Mouse (Mus musculus): ENCODE measurements around the gene Rbmx. TPM values are rescaled to one million over a fixed set of nuclear protein-coding genes. Genes with fewer than 3 reads are reported as not detected.

Gene Rbmx
- 1.7 and 3.4 TPM in 2 replicates for polyA plus RNA-seq (2012; rRNA removed)

DNA sequence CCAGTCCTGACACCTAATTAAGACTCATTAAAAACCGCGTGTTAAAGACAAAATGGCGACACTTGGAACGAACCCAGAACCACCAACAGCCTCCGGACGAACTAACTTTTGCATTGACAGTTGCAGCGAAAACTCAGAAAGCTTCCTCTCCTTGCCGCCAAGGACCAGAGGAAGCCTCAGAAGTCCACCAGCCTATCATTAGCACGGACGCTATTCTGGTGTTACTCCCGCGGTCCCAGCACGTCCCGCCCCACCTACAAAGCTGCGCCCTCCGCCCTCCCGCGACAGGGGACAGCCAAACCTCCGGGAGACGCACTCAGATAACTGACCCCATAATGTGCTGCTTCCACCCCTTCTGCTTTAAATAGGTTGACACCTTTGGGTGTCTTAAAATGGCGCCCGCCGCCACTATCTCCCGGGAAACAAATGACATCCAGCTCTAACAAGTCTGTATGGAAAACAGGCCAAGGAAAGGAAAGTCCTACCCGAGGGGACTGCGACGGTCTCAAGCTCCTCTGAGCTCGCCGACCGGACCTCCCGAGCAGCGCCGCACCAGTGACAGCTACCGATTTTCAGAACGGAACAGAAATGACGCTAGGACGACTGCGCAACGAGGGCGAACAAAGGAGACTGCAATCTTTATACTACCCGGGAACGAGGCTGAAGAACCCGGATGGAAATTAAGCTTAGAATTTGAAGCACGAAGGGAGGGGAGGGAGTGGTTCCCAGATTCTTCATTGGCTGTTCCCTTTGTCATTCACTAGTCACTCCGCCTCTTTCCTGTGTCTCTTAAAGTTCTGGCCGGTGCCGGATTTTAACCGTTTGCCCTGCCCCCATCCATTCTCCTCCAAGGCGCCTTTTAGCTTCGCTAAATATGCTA, at the start of gene Rbmx:
Rbmx (minus strand) TSS at position 670 of the 880 bp plus-strand sequence.
- 11% methylated on average over 50 of the region's 50 CpGs for WGBS
- H3K36me3 ChIP-seq (ENCODE audit: control insufficient read depth, insufficient read depth, low read length), result peaks cover 16% of the 10 kb centered on the region

DNA sequence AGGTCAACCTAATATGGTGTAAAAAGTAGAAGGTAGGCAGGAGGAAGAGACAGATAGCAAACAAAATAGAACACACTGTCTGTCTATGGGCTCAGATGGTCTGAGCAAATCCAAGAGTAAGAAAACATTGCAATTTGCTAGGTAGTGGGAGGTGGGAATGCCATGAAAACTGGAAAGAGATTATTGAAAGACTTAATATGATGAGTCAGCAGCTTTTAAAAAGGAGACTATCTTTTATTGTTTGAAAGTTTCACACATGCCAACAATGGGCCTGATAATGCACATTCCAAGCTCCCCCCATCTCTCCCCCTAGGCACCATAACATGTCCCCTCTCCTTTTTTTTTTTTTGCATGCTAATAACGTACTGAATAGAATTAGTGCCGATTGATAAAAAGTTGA, 41.1 kb upstream of the Rbmx start:
- no peak overlapping the region for H3K4me3 ChIP-seq (ENCODE audit: low read depth, low read length)
- H3K27ac ChIP-seq (ENCODE audit: insufficient read depth, low read depth, low read length), result no peak overlapping the region
- H3K36me3 ChIP-seq (ENCODE audit: control insufficient read depth, insufficient read depth, low read length), result no peaks in the 10 kb centered on the region
- H3K4me1 ChIP-seq (ENCODE audit: control insufficient read depth, insufficient read depth, insufficient read length, low read length), result no peaks in the 10 kb centered on the region
- H3K27me3 ChIP-seq (ENCODE audit: control insufficient read depth, insufficient read depth, low read length), result no peaks in the 10 kb centered on the region
- TF ChIP-seq POLR2A (IDR thresholded peaks at IDR 0.05; ENCODE audit: low read depth, low read length) (no peak), CTCF (IDR thresholded peaks at IDR 0.05; ENCODE audit: extremely low read depth, insufficient read length, insufficient replicate concordance, low read depth, low read length) (no peak)
- 92% methylated on average over 2 of the region's 2 CpGs for WGBS

More for the DNA sequence above, at the start of gene Rbmx:
- no peaks in the 10 kb centered on the region for H3K4me1 ChIP-seq (ENCODE audit: control insufficient read depth, insufficient read depth, insufficient read length, low read length)
- no peak for TF ChIP-seq CTCF (IDR thresholded peaks at IDR 0.05; ENCODE audit: extremely low read depth, insufficient read length, insufficient replicate concordance, low read depth, low read length)
- TF ChIP-seq POLR2A (IDR thresholded peaks at IDR 0.05; ENCODE audit: low read depth, low read length), result peak; percentile 58; the same call in 1 of the 2 replicates
- H3K27me3 ChIP-seq (ENCODE audit: control insufficient read depth, insufficient read depth, low read length), result no peaks in the 10 kb centered on the region
- H3K4me3 ChIP-seq (ENCODE audit: low read depth, low read length), result peak within 1 kb of the TSS; percentile 91
- H3K27ac ChIP-seq (ENCODE audit: insufficient read depth, low read depth, low read length), result peak within 1 kb of the TSS; percentile 91

GRCm38 (mm10) chrX:57431610-57432009, 38.8 kb upstream of the Rbmx start:
- H3K4me3 ChIP-seq (ENCODE audit: low read depth, low read length), result no peak overlapping the region

GRCm38 (mm10) chrX:57408769-57409168, 15.9 kb upstream of the Rbmx start, which contains the start of gene Gm364:
Gene Gm364 (plus strand): TSS chrX:57409154.
- TF ChIP-seq CTCF (IDR thresholded peaks at IDR 0.05; ENCODE audit: extremely low read depth, insufficient read length, insufficient replicate concordance, low read depth, low read length) (no peak), POLR2A (IDR thresholded peaks at IDR 0.05; ENCODE audit: low read depth, low read length) (no peak)
- Histone ChIP-seq H3K27me3 (ENCODE audit: control insufficient read depth, insufficient read depth, low read length) (no peaks in the 10 kb centered on the region), H3K36me3 (ENCODE audit: control insufficient read depth, insufficient read depth, low read length) (no peaks in the 10 kb centered on the region), H3K27ac (ENCODE audit: insufficient read depth, low read depth, low read length) (no peak within 1 kb of the TSS), H3K4me3 (ENCODE audit: low read depth, low read length) (no peak within 1 kb of the TSS), H3K4me1 (ENCODE audit: control insufficient read depth, insufficient read depth, insufficient read length, low read length) (no peaks in the 10 kb centered on the region)
- 89% methylated on average over 12 of the region's 12 CpGs for WGBS

More at GRCm38 (mm10) chrX:57431610-57432009, 38.8 kb upstream of the Rbmx start:
- H3K36me3 ChIP-seq (ENCODE audit: control insufficient read depth, insufficient read depth, low read length), result no peaks in the 10 kb centered on the region
- H3K4me1 ChIP-seq (ENCODE audit: control insufficient read depth, insufficient read depth, insufficient read length, low read length), result no peaks in the 10 kb centered on the region
- TF ChIP-seq POLR2A (IDR thresholded peaks at IDR 0.05; ENCODE audit: low read depth, low read length) (no peak), CTCF (IDR thresholded peaks at IDR 0.05; ENCODE audit: extremely low read depth, insufficient read length, insufficient replicate concordance, low read depth, low read length) (no peak)
- no peaks in the 10 kb centered on the region for H3K27me3 ChIP-seq (ENCODE audit: control insufficient read depth, insufficient read depth, low read length)
- 1% methylated on average over 2 of the region's 2 CpGs for WGBS
- H3K27ac ChIP-seq (ENCODE audit: insufficient read depth, low read depth, low read length), result no peak overlapping the region

DNA sequence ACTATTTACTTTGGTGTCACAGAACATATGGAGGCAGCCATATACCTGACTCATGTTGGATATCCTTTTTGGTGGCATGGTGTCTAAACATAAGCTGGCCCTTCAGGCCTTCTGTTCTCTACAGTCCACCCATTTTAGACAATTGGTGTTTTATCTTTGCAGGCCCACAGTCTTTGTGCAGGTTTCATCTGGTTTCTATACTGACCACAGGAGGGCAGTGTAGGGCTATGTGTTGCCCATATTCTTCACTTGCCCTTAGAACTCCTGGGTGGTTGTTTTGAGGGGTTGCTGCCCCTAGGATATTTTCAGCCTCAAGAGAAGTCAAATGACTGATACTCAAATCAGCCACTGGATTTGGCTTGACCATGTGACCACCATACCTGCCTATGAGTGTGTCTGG, 10.8 kb upstream of the Rbmx start:
- Histone ChIP-seq H3K27me3 (ENCODE audit: control insufficient read depth, insufficient read depth, low read length) (no peaks in the 10 kb centered on the region), H3K27ac (ENCODE audit: insufficient read depth, low read depth, low read length) (no peak overlapping the region), H3K36me3 (ENCODE audit: control insufficient read depth, insufficient read depth, low read length) (no peaks in the 10 kb centered on the region), H3K4me3 (ENCODE audit: low read depth, low read length) (no peak overlapping the region), H3K4me1 (ENCODE audit: control insufficient read depth, insufficient read depth, insufficient read length, low read length) (no peaks in the 10 kb centered on the region)
- no peak for TF ChIP-seq CTCF (IDR thresholded peaks at IDR 0.05; ENCODE audit: extremely low read depth, insufficient read length, insufficient replicate concordance, low read depth, low read length)
- TF ChIP-seq POLR2A (IDR thresholded peaks at IDR 0.05; ENCODE audit: low read depth, low read length), result no peak

DNA sequence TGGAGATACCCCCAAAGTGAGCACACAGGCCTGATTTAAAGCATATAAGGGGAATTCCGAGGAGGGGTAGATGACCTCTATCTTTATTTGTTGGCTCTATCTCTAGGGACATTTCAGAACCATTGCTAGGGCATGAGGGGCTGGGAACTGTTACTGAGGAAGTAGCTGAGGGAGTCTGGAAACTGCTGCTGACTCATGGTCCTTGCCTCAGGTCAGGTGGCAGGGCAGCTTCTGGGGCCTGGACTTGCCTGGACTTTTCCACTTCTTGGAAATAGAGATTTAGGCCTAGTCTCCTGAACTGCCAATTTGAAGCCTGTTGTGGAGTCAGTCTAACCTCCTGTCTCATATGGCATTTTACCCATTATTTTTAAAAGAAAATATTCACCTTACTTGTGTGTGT, 8.6 kb upstream of the Rbmx start:
- no peaks in the 10 kb centered on the region for H3K27me3 ChIP-seq (ENCODE audit: control insufficient read depth, insufficient read depth, low read length)
- TF ChIP-seq POLR2A (IDR thresholded peaks at IDR 0.05; ENCODE audit: low read depth, low read length) (no peak), CTCF (IDR thresholded peaks at IDR 0.05; ENCODE audit: extremely low read depth, insufficient read length, insufficient replicate concordance, low read depth, low read length) (no peak)
- H3K4me1 ChIP-seq (ENCODE audit: control insufficient read depth, insufficient read depth, insufficient read length, low read length), result no peaks in the 10 kb centered on the region
- no peaks in the 10 kb centered on the region for H3K36me3 ChIP-seq (ENCODE audit: control insufficient read depth, insufficient read depth, low read length)
- 89% methylated on average over 1 of the region's 1 CpGs for WGBS
- H3K4me3 ChIP-seq (ENCODE audit: low read depth, low read length), result no peak overlapping the region
- no peak overlapping the region for H3K27ac ChIP-seq (ENCODE audit: insufficient read depth, low read depth, low read length)

DNA sequence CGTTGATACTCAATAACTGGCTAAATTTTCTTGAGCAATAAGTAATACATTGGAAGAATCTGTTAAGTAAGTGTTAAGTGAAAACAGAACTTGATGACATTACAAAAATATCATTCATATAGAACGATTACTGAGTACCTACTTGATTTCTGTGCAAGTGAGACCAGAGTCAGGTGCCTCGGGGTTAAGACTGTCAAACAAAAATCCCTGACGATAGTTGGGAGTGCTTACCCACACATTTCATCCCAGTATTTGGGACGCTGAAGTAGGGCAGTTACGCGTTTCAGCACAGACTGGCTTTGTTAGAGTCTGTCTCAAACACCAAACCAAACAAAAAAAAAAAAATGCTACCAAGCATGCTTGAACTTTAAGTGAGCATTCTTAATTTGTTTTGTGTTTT, 576 bp upstream of the Rbmx start:
- Histone ChIP-seq H3K27me3 (ENCODE audit: control insufficient read depth, insufficient read depth, low read length) (no peaks in the 10 kb centered on the region), H3K27ac (ENCODE audit: insufficient read depth, low read depth, low read length) (no peak overlapping the region), H3K4me3 (ENCODE audit: low read depth, low read length) (no peak overlapping the region)

More for the DNA sequence above, 576 bp upstream of the Rbmx start:
- 27% methylated on average over 7 of the region's 7 CpGs for WGBS
- TF ChIP-seq CTCF (IDR thresholded peaks at IDR 0.05; ENCODE audit: extremely low read depth, insufficient read length, insufficient replicate concordance, low read depth, low read length) (no peak), POLR2A (IDR thresholded peaks at IDR 0.05; ENCODE audit: low read depth, low read length) (no peak)
- H3K4me1 ChIP-seq (ENCODE audit: control insufficient read depth, insufficient read depth, insufficient read length, low read length), result no peaks in the 10 kb centered on the region
- peaks cover 13% of the 10 kb centered on the region for H3K36me3 ChIP-seq (ENCODE audit: control insufficient read depth, insufficient read depth, low read length)
